Mouse (Mus musculus) brain, embryonic 18.5 days (tissue): ENCODE data around the gene Ldlrad3.
A peak's percentile ranks its signal among the peaks of the same experiment; 100 is the strongest.

Experiments used
- DNase-seq: peaks from one replicate; pipeline ENCODE4 v3.0.0-alpha.2; 2012; ENCODE audit warnings: low read depth, low spot score

Ldlrad3 gene

DNA sequence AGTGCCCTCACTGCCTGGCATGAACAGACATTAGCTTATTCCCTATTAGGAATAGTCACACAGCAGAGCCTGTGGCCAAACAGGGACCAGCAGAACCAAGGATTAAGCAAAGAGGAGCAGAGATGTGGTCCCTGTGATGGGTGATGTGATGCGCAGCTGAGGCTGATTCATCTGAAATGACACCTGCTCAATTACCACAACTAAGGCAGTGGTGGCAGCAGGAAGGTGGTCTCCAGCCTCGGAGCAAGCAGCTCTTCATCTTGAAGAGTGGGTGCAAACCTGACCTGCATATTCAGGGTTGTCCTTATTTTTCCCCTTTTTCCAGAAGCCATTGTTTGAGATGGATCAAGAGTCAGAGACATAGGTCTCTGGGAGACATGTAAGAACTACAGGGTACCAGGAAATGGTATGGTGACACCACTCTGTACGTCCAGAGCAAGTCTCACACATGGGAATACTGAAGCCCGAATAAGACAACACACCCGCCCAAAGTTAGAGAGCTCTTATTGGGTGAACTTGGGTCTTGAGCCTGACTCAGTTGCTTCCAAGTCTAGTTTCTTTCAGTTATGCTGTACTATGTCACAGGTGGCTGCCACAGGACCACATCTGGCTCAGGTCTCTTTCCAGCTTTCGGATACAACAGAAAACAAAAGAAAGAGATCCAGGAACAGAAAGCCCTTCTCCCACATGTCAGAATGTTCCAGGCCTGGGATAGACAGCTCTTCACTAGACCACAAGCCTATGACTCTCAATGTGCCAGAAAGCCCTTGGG lies 112.7 kb downstream of the Ldlrad3 start:
- no peak for DNase-seq

DNA sequence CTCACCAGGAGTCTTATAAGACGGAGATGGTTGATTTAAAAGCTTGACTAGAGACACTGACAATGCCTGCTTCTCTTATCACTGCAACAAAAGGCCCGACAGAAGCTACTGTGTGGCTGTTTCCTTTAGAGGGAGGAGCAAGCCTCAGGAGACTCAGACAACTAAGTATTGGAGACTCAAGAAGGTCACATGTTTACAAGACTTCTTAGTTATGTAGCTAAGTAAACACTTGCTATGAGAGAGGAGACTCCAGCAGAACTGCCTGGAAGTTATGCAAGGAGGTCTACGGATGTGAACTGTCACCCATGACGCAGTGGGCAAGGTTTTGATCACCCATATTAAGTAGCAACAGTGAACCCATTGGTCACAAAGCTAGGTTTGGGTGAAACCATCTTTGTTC lies 113.3 kb downstream of the Ldlrad3 start:
- DNase-seq, result no peak

DNA sequence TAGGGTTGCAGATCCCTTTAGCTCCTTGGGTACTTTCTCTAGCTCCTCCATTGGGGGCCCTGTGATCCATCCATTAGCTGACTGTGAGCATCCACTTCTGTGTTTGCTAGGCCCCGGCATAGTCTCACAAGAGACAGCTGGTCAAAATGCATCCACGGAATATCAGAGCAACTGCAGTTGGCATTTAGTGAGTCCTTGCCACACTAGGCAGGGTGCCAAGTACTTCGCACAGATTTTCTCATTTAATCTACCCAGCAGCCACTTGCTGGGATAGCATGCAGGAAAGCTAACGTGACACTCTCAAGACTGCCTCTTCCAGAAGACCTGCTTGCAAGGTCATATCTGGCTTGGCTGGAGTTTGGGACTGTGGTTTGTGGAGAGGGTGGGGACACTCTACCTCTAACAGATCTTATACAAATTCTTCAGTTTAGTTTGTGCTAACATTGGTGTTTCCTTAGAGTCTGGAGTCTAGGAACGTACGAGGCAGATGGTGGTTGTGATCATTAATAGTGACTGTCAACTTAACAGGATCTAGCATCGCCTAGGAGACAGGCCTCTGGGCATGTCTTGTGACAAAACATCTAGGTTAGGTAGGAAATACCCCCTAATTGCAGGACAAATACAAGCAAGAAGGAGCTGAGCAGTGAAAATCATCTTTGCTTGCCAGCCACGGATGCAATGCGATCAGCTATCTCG lies 115.0 kb downstream of the Ldlrad3 start:
- peak; percentile 42 for DNase-seq

DNA sequence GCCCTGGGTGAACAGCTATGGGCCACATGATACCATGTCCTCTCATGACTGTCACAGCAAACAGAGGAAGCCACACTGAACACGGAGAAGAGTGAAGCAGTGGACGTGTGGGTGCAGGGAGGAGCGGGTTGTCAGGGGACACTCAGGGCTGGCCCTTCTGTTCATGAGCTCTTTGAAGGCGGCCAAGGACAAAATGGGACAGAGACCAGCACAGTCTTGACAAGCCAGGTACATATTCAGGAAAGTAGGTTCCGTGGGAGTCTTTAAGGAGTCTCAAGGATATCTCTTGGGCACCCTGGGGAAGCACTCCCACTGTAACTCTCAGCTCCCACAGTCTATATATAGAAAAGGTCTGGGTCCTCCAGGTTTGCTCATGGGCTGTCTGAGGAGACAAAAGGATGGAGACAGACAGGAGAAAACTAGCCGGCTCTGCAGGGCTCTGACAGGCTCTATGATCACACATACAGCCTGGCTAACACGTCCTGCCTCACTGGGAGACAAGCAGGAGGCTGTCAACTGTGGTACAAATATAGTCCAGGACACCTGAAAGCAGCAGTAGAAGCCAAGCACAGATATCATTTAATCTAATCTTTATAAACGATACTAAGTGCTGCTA lies 121.3 kb downstream of the Ldlrad3 start:
- no peak for DNase-seq

DNA sequence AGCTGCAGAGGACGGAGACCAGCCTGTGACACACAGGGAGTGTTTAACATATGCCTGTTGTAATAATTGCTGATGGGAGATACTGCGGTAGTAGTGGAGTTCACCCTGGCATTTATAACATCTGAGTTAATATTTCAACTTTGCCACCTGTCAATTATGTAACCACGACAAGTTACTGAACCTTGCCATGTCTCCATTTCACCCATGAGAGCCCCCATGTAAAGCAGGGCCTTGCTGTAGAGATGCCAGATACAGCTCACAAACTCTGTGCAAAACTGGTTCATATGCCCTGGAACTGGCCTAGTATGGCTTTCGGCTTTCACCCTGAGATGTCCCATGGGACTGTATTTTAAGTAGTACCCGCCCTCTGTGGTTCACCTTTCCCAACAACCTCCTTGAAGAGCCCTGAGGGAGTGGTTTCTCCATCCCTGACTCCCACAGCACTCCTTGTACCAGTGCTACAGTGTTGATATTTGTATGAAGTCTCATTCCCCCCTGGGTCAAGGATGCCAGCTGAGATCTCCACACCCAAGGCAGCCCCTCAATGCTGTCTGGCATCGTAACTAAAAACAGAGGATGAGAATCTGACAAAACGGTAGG lies 122.2 kb downstream of the Ldlrad3 start:
- no peak for DNase-seq

DNA sequence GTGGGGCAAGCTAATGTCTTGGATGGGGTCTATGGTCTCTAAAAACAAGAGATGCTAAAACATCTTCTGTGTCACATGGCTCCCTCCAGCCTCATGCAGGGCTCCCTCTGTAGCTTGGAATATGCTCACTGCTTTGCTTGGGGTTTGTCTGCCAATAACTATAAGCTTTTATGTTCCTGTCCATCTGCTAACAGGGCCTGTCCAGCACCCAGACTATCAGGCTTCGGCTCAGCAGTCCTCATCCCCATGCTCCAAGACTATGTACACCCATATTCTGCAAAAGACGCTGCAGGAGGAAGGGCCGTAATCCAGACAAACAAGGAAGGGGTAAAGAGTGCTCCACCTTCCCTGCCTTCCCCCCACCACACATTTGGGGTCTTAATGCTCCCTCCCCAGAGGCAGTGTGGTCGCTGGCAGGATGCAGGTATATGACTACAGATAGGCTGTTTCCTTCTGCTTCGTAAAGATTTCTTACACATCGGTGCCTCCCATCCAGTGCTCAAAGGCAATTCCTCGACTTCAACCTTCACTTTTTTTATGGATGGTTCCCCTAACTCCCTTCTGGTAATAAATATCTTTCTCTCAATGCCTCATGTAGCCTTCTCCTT lies 123.2 kb downstream of the Ldlrad3 start:
- no peak for DNase-seq

DNA sequence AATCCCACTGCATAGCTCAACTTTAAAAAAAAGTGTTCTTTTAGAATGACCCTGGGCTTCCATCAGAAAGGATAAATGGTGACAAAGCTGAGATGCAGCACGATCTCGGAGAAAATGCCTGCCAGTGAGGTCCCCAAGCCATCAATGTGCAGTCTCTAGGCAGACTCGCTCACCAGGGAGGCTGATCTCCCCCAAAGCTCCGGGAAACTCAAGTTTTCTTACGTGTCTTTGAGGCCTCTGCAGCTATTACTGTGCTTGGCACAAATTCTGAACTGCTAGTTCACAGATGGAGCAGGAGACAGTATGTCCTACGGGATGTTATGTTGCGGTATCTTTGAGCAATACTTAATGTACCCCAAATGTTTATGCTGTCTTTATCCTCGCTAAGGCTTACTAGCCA lies 124.3 kb downstream of the Ldlrad3 start:
- DNase-seq, result no peak

DNA sequence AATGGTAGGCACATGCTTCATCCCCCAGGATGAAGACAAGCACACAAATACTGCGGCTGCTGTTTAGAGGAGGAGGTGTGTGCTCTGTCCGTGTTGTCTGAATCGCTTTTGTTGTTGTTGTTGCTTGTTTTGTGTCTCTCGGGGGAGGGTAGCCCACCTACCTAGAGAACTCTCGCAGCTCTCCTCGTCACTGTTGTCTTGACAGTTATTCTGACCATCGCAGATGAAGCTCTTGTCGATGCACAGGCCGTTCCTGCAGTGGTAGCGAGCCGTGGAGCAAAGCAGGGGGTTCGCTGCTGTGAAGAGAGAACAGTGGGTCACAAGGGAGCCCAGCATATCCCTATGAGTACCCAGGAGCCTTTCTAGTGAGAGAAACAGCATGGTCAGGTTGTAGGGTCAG lies 128.4 kb downstream of the Ldlrad3 start:
- no peak for DNase-seq

DNA sequence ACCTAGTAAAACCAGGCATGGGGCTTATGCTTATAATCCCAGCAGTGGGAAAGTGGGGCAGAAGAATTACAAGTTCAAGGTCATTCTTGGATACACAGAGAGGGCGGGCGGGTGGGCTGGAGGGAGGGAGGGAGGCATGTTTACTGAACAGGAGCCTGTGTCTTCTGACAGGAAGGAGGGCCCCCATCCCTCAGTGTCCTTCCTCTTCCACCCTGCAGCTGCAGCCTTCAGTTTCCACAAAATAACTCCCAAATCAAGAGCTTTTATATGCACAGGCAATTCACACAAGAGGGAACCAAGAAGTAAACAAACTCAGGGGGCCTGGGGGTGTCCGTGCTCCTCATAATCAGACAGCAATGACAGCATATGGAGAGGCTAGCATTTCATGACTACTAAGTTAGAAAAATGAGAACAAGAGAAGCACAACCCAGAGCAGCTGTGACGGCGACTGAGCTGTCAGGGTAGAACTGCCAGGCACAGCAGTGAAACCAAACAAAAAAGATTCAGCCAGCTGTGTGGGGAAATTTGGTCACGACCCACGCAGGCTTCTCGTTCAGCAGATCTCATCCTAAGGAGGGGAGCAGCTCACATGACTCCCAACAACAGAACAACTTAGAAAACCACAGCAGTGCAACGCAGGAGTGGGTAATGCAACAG lies 129.0 kb downstream of the Ldlrad3 start:
- DNase-seq, result no peak

DNA sequence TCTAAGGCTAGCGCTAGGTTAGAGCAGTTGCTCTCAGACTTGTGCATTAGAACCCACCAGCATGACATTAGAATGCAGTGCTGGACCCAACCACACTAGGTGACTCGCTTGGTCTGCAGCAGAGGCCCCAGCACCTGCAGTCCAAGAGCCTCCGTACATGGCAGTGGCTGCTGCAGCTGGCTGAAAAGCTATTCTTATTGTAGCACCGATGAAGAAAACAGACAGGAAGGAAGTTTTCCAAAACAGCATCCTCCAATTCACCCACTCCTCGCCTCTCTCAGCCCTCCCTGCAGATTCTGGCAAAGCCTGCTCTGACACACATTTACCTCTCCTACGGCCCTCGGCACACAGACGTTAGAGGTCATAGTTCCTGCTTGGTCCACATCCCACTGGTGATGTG lies 130.0 kb downstream of the Ldlrad3 start:
- no peak for DNase-seq

DNA sequence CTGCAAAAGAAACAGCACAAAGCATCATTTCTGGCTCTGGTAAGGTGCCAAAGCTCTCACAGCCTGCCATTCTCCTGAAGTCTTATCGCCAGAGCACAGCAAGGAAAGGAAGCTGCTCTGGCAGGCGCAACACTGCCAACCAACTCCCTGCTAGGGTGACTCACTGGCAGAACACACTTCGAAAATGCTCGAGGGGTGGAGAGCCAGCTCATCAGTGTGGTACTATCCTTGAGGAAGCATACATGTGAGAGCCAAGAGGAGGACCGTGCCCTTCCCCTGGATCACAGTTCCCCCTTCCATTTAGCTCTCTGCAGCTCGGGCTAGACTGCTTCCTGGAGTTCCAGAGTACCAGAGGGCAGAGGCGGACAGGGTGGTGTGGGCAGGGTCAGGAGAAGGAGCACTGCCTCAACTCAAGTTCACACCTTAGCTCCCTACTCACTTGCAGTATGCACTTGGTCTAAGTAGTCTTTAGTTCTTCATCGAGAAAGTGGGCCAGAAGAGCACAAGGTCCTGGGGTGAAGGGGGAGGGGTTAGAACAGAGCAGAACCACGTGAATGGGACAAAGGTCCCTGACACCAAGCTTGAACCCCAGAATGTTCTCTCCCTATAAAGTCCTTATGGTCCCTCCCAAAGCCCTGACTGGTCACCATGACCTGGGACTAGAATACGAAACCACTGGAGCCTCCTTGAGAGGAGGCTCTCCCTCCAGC lies 133.1 kb downstream of the Ldlrad3 start:
- DNase-seq, result no peak

DNA sequence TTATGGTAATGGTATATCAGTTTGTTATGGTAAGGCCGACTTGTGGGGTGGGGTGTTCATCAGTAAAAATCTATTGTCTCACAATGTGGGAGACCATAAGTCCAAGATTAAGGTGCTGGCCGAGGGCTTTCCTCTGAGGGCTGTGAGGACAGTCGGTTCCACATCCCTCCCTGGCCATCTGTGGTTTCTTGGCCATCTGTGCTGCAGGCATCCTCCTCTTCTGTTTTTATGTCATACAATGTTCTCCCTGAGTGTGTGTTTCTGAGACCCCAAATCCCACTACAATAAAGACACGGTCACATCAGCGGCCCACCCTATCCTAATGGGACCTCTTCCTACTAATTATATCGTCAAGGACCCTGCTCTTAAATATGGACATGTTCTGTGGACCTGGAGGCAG lies 133.8 kb downstream of the Ldlrad3 start:
- no peak for DNase-seq

DNA sequence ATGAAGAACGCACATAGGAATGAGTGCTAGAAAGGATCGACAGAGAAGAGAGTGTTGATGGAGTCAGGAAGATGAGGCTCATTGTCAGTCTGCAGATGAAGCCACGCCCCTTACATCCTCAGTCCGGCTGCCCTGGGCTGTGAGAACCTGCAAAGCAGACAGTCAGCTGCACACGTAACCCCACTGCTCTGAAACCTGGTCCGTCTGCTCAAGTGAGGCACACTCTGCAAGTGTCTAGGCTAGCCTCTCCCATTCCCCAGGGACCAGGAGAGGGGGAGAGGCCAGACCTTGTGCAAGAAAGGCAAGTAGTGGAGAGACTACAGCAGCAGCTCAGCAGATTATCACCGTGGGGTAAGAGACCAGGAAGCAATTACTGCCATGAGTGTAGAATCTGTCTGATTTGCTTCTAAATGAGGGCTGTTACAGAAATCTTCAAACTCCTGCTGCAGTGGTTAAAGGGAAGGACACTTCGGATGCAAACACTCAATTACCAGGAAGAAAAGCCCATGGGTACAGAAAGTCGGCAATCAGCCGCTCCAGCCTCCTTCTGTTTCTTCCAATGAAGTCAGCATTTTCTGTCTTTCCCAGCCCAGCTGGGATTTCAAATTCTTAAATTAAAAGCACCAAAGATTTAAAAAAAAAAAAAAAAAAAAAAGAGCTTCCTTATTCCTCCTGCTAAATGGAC lies 136.2 kb downstream of the Ldlrad3 start:
- DNase-seq, result no peak

DNA sequence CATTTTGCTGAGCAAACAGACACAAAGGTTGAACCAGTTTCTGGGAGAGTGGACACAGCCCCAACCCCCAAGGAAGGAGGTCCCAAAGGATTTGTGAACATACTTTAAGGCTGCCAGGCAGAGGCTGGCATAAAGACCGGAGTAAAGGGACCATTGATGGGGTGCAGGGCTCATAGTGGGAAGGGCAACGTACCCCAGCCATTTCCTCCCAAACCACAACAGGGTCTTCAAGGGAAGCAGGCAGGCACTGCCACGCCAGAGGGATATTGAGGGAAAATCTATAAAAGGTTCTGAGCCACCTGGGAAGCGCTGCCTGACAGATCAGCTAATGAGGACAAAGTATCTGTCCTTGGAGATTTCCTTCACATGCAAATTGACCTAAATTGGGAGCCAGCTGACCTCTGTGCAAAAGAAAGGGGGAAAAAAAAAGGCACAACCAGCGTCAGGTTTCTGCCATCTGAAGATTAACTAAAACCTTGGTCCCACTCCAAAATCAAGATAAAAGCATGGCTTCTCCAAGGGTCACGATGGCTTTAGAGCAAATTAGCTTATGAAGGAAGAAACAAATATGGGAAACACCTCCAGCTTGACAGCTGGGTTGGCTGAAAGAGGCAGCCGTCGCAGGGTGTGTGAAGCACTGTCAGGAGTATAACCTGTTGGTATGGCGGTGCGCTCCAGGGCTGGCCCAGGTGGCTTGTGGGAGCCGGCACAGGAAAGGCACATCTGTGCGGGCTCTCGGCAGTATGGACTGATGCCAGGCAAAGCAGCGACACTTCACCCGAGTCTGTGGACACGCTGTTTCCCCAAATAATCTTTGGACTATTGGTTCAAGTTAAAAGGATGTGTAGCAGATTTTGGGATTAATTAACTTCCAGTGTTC lies 137.6 kb downstream of the Ldlrad3 start:
- no peak for DNase-seq

DNA sequence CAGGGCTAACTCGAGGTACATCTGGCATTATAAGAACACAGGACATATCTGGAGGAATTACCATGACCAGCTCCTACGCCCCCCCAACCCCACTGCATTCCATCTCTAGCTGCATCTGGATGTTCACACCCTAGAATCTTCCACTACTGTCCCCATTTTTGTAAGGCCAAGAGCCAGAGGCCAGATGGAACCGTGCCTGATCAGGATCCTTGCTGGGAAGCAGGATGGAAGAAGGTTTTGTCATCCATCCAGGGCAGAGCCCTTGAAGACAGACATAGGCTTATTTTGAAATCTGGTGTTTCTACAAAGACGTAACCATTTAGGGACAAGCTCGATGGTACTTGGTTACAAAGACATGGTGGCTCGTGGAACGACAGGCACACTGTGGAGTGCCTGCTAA lies 139.7 kb downstream of the Ldlrad3 start:
- DNase-seq, result no peak

DNA sequence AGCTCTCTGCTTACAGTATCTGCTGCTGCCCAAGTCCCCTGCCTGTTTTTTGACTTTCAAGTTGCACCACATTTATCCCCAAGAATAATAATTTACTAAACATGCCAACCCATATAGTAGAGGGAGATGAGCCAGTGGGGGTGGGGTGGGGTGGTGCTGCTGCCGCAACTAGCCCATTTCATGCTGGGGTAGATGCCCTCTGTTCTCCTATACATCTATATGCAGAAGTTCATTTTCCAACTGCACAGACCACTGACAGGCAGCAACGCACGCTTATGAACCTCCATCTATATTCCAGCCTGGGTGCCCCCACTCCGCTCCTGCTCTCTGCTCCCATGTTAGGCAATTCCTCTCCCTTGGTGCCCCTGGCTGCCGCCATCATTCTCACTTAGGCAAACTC lies 145.7 kb downstream of the Ldlrad3 start:
- DNase-seq, result no peak

DNA sequence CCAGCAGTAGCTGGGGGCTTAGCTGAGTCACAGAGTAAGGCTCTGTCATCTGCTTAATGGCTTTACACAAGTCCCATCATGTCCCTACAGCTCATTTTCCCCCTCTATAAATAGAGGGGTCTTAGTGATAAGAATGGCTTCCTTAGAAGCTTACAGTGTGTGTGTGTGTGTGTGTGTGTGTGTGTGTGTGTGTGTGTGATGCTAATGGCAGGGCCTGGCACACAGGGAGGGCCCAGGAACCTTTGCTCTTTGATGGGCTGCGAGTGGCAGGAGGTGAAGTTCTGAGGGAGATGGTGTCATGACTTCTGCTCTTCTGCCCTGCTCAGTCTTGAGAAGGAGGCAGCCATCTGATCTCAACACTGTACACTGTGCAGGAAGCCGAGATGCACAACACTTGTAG lies 146.2 kb downstream of the Ldlrad3 start:
- no peak for DNase-seq

DNA sequence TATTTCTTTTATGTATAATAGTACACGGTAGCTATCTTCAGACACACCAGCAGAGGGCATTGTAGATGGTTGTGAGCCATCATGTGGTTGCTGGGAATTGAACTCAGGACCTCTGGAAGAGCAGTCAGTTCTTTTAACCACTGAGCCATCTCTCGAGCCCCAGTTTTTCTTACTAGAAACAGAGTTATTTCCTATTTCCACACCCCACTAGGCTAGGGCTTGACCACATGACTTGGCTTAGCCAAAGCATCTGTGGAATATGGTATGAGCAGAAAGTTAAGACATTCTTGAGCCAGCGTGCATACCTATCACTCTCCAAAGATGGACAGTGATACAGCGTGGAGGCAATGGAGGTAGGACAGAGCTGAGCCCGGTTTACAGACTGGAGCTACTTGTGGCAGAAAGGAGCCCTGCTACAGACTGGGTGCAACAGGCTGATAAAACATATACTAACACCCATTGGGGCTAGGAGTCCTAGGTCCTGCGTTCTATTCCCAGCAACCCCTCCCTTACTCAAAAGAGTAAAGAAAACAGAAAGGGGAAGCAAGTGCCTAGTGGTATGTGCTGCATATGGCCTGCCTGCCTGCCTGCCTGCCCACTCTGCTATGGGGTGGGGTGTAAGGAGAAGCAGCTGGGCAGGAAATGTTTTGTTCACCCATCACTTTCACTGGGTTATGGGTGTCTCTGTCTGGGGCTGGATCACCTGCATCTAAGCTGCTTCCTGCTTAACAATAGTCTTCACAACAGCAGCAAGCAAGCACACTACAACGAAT lies 147.1 kb downstream of the Ldlrad3 start:
- no peak for DNase-seq
